Mouse (Mus musculus): ENCODE data around the gene Gbp3.
A peak's percentile ranks its signal among the peaks of the same experiment; 100 is the strongest.
"Not testable (repeated sequence)": the region's sequence is repeated elsewhere in the genome, so short reads cannot be mapped to it uniquely, and the experiment has no call there.

Gbp3 gene

DNA sequence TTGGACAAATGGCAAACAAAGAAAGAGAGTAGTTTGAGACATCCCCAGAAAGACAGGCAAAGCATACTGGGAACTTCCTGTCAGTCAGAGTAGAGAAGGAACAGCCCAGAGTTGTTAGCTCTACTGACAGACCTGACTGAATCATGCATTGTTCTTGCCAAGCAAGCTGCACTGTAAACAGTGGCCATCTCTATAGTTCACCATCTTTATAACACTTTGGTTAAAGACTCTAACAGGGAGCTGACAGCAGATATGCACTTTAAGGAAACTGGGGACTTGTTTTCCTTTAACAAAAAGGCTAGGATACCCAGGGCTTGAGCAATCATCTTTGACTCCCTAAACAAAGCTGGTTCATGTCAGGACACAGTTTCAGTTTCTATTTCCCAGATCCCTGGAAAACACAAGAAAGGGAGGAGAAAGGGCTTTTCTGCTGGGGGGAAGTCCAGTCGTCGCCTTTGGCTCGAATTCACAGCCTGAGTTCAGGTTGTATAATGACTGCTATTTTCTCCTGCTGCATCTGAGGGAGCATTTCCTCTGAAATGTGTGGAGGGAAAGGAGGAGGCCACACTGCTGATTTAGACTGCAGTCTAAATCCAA, at the start of gene Gbp3:
Gene Gbp3 (plus strand): TSS at position 395 of the 597 bp plus-strand sequence.
- DNase-seq = no peak

DNA sequence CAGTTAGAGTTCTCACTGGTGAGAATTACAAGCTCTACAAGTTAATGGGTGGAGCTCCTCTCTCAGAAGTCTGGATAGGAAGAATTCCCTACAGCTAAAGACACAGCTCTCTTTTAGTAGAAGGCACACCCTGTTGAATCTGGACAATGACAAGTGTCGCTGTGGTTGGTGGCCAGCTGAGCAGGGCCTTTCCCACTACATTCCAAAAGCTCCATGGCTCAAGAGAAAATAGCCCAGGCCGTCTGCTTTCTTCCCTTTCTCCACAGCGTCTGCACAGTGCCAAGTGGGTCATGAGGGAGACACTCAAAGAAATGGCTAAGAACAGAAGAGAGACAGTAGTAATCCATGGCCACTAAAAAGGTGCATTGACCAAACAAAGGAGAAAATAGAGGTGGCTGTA, 31.7 kb upstream of the Gbp3 start:
- no peak for DNase-seq

DNA sequence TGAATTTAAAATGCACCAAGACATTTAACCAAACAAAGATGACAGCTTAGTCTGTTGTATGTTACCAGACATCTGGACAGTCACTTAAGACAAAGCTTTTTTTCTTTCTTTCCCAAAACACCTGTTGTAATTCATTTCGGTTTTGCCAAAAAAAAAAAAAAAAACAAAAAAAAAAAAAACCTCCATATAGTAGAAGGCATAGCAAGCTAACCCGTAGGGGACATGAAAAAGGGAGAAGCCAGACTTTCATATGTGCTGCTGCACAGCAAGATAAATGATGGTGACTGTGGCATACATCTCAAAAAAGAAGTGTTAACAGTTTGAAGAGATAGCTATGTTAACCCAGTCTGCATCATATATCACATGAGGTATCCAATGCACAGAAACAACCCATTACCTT, 30.2 kb upstream of the Gbp3 start:
- DNase-seq = no peak

DNA sequence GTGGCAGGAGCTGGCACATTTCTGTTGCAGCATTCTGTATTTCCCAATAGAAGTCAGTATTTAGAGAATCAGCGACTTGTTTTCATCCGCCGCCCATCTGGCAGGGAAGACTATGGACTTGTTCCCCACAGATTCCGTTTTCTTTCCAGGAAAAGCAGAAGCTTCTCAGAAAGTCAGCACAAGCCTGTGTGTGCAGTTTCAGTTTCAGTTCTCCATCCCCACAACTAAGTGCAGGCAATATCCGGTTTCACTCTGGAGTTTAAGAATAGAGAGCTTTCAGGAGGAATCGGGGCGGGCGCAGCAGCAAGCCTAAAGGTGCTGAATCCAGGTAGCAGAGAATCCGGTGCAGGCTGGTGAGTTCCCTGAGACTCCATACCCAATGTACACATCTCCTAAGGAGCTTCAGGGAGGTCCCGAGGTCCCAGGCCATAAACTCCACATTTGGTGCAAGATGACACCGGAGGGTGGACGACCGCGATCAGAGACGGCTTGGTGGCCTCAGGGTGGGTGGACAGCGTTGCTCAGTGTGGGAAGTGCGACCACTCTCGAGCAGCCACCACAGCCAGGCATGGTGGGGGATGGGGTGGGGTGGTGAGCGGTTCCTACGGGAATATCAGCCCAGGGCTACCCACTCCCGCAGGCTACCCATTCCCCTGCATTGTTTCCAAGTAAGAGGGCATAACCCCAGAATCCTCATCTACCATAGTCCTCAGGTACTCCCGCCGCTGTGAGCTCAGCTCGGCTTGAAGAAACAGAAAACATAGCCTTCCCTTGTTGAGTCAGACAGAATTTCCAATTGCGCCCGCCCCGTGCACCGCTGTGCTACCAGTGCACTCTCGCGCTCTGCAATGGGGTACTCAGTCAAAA, 29.5 kb upstream of the Gbp3 start, which contains the start of gene Gbp7:
Gene Gbp7 (plus strand): TSS at position 256 of the 867 bp plus-strand sequence.
- peak; percentile 47 to 54 for DNase-seq

DNA sequence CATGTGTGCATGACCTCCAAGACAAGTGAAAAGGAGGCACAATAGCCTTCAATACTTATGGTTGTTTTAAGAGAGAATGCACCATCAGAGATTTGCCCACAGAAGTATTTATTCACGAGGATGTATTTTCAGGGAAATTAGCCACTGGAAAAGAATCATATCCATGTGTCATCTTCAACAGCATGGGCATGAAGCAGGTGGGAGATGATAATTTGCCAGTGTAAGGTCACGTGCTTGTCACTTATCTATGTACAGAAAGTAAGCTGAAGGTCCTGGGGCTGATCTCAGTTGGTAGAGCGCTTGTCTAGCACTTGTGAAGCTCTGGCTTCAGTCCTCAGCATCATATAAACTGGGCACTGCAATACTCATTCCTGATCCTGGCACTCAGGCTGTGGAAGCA, 28.2 kb upstream of the Gbp3 start:
- DNase-seq = no peak

DNA sequence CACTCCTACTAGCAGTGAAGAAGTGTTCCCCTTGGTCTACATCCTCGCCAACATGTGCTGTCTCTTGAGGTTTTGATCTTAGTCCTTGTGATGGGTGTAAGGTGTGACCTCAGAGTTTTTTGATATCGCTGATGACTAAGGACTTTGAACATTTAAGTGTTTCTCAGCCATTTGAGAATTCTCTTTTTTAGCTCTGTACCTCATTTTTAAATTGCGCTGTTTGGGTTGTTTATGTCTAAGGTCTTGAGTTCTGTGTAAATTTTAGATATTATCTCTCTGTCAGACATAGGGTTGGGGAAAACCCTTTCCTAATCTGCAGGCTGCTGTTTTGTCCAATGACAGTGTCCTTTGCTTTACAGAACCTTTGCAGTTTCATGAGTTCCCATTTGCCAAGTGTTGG, 26.6 kb upstream of the Gbp3 start:
- DNase-seq = no peak

DNA sequence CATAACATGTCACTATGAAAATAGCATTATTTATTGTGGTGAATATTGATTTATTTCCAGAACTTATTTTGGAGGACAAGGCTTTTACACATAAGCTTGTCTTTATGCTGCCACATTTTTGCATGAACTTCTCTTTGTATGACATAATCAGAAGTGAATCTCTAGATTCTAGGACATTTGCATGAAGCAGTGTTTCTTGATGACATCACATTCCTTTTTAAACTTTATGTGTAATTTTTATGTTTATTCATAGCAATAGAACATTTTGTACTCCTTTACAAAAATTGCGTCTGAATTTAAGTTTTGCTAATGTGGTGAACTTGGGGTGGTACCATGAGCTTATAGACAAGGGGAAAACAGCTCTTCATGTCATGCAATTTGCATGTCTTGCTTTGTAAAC, 24.2 kb upstream of the Gbp3 start:
- DNase-seq = no peak

DNA sequence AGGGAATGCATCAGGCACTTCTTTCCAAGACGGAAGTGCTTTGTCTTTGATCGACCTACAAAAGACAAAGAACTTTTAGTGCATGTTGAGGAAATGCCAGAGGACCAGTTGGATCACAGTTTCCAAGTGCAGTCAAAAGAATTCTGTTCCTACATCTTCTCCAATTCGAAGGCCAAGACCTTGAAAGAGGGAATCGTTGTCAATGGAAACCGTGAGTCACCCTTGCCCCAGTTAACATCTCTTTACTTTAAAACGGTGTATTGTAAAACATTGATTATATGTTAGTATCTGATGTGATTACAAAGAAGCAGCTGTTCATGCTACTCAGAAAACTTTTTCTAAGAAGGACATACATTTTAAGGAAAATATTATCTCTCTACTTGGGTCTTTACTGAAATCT, 18.4 kb upstream of the Gbp3 start:
- DNase-seq = no peak

DNA sequence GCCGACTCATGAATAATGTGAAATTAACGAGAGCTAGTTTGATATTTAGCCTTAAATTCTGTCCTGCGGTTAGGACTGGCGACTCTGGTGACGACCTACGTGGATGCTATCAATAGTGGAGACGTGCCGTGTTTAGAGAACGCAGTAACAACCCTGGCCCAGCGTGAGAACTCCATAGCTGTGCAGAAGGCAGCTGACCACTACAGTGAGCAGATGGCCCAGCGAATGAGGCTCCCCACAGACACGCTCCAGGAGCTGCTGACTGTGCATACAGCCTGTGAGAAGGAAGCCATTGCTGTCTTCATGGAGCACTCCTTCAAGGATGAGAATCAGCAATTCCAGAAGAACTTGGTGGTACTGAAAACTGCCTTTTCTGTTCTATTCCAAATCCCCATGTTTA, 17.1 kb upstream of the Gbp3 start:
- DNase-seq = not testable (repeated sequence)

DNA sequence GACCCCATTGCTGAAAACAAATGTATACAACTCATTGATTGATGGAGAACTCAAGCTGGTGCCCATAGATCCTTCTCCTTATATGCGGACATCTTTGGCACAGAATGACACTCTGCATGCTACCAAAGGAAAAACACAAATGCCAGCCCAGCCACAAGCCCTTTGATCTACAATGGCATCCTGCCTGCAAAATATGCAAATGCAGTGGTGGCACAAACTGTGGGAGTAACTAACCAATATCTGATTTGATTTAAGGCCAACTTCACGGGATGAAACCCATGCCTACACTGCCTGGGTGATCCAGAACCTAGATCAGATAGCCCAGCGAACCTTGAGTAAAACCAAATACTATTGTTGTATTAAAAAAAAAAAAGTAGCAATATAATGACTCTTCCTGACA, 13.1 kb upstream of the Gbp3 start:
- peak in 1 of 2 experiments; percentile 48 for DNase-seq

DNA sequence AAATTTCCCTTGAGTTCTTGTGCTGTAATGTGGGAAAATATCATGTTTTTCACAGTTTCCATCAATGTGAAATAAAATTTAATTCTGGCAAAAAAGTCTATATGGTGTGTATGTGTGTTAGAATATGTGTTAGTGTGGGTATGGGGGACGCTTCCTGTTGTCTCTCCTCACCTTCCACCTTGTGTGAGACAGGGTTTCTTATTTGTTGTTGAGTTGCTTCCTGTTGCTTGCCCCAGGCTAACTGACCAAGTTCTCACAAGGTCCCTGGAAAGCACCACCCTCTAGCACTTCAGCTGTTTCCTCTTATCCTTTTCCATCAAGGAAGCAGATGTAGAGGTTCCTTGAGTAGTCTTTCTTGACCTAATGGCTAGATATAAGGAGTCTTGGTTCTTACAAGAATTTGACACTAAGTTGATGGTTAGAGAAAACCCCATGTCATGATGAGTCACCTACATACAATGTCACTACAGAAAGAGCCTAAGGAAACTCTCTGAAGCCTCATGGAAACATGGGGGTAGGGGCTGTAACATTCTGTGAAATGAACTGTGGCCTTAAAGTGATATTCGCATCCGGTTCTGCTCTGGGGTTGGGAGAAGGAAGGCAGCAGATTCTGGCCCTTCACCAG, 9.7 kb upstream of the Gbp3 start:
- DNase-seq = no peak

DNA sequence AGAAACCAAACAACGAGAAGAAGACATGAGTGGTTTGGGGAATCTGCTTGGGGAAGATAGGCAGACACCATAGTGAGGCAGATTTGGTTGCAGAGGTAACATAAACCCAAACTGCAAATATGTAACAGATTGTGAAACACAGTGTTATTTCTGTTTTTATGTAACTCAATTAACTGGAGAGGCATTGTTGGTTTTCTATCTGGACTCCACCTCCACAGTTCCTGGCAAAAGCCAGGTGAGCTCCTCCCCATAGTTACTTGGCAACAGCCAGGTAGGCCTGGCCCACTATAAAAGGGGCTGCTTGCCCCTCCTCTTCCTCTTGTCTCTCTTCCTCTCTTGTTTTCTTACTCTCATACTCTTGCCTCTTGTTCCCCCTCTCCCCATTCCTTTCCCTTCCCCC, 5.2 kb upstream of the Gbp3 start:
- no peak for DNase-seq

DNA sequence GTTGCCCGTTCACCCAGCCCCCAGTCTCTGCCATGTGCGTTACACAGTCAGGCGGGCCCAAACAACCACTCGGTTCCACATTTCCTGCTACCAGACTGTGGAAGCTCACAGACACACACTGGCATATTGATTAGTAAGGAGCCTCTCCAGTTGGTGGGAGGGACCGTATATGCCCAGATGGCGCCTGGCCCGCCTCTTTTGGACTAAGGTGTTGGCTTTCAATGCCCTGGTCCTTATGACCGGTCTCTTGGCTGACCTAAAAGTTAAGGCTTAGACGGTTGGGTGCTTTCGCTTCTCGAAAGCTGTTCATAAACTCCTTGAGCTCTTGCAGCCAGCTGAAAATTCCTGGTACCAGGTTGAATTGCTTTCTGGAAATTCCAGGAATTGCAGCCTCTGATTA, 4.2 kb upstream of the Gbp3 start:
- DNase-seq = peak; percentile 59 to 68

DNA sequence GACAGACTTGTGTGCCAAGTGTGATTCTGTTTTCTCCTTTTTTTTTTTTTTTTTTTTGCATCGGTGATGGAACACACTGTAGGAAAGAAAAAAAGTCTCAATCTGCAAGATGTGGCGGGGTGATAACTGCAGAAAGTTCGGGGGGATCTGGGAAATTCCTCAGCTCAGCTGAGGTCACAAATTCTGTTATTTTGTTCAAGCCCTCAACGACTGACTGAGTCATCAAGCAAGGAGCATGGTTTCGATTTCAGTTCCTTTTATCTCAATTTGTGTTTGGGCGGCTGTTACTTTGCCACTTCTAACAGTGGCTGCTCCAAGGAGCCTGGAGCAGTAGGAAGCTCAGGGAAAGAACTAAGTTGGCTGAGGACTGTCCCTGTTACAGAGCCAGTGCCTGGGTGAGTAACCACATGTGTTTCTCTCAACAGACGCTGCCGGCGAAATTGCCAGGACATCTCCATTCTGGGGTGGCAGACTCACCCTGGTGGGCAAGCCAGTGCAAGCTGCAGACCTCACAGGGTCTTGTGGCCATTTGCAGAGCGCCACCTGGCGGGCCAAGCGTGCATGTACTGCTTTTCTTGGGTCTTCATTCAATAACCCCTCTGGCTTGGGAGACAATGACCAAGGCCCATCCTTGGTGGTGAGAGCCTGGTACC, 596 bp downstream of the Gbp3 start:
- DNase-seq = peak; percentile 94

DNA sequence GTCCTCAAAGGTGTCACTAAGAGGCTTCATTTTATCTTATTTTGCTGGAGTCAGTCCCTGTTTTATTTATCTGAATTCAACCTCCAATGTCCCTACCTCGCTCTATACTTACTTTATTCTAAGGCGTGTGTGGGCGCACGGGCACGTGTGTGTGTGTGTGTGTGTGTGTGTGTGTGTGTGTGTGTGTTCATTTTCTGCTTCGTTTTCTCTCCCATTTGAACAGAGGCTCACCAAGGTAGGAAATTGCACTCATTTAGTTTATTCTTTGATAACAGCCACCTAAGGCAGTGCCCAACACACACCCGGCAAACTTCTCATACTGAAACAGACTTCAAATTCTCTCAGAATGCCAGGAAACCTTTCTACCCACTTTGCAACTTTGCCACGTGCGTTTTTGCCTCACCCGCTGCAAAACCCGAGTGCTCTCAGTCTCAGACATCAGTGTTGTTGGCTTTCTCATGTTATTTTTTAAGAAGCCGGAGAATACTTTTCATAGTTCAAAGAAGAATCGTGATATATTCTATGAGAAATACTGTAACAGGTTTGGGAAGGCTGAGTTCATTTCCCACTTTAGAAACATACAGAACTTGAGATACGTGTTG, 1.3 kb downstream of the Gbp3 start:
- no peak for DNase-seq

DNA sequence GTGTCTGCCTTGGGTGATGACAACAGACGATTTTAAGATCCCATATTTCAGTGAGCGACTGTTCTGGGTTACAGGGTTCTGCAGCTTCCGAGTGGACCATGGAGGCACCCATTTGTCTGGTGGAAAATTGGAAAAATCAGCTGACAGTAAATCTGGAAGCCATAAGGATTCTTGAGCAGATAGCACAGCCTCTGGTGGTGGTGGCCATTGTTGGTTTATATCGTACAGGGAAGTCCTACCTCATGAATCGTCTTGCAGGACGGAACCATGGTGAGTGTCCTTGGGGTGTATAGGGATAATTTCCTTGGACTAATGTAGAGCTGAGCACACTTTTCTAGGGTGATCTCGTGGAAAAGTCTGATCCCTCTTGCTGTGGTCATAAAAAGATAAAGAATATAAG, 1.8 kb downstream of the Gbp3 start:
- no peak for DNase-seq

DNA sequence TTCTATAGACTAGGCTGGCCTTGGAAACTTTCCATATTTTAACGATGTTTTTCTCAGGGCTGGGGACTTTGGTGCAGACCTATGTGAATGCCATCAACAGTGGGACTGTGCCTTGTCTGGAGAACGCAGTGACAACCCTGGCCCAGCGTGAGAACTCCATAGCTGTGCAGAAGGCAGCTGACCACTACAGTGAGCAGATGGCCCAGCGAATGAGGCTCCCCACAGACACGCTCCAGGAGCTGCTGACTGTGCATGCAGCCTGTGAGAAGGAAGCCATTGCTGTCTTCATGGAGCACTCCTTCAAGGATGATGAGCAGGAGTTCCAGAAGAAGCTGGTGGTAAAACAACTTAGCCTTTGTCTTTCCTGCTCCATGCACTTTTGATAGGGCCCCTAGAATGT, 7.7 kb downstream of the Gbp3 start:
- DNase-seq = peak in 1 of 2 experiments; percentile 26

DNA sequence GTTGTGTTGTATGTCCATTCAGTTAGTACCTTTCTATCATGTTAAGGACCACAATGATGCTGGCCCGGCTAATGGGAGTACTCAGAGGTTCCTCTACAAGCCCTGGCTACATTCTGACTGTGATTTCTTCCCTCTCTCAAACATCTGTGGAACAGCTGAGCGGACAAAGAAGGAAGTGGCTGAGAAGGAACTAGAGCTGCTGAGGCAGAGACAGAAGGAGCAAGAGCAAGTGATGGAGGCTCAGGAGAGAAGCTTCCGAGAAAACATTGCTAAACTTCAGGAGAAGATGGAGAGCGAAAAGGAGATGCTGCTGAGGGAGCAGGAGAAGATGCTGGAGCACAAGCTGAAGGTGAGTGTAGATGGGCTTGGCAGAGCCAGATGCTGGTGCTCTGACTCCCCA, 10.9 kb downstream of the Gbp3 start:
- no peak for DNase-seq

DNA sequence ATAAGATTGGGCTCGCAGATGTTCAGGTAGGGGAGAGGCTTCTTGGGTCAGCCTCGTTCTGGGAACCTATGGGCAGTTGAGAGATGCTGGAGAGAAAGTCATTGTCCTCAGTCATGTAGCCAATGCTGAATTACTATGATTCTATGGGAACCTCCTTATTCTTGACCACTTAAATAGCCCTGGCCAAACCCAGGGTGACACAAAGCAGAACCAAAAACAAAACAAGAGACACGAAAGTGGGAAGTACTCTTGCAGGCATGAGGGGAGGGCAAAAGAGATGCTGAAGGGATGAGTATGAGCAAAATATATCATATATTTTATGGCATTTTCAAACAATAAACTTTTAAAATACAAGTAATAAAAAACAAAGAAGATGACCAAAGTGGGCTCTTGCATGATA, 17.3 kb downstream of the Gbp3 start:
- DNase-seq = no peak

DNA sequence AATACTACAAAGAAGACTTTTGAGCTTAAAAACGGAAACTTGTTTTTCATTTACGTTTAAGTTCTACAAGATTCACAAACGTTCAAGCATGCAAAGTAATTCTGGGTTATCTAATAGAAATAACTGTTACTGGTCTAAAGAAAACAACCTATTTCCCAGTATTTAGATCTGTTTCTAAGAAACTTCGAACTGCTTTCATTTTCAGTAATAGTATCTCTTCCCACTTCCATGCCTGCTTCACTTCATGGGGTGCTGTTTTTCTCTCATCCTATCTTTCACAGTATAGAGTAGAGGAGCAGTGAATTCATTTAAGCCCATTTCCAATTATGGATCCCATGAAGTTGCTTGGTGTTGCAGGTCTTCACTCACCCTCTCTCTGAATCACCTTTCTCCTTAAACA, 18.5 kb downstream of the Gbp3 start:
- no peak for DNase-seq

DNA sequence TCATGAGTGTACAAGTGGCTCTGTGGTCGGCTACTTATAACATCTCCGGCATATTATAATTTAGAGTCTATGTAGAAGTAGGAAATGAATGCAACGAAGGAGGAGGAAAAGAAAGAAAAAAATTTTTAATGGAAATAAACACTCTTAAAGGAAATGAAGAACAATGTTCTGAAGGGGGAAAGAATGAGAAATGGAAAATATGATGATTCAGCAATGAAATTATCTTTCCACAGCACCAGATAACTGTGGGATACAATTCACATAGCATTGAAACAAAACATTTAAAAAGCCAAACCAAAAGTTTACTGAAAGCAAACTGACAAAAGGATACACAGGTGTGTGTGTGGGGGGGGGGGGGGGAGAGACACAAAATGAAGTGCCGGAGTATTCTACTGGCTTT, 23.2 kb downstream of the Gbp3 start:
- DNase-seq = no peak

DNA sequence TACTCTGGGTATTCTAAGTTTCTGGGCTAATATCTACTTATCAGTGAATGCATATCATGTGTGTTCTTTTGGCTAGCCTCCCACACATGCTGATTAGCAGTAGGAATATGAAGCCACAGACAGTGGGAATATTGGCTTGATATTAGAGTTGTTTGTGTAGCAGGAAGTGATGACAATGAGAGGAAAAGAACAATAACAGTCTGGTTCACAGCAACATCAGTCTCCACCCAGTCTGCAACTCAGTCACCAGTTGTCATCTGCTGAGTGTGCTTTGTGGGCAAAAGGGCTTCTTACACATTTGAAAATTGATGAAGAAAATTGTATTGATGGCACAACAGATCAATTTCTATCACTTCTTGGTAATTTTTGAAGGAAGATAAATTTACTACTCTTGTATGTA, 27.6 kb downstream of the Gbp3 start:
- no peak for DNase-seq

DNA sequence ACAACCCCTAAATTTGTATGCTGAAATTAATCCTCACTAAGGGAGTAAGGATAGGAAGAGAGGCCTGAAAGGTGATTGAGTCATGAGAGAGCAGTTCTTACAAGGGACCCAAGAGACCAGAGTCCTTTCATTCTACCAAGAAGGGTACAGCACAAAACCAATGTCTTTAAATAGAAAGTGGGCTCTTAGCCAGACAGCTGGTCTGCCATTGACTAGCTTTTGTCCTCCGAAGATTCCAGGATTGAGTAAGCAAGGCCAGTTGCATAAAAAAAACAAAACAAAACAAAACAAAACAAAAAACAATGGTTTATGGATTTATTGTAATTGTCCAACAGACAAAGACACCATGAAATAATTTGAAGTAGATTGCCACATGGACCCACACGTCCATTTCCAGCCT, 29.1 kb downstream of the Gbp3 start:
- DNase-seq = no peak
